Mouse (Mus musculus) small intestine, adult 2 months (tissue): ENCODE measurements around the gene Nck2.

Source experiments
- CTCF ChIP-seq: fragments of 200-500 bp; IDR thresholded peaks from 2 replicates; pipeline ENCODE4 v1.5.1; 2012; ENCODE audit warnings: low read depth, mild to moderate bottlenecking, control low read depth, inconsistent platforms, low read length, moderate library complexity, mixed read lengths; ENCODE audit not compliant: insufficient replicate concordance, insufficient read length; ENCODE audit errors: extremely low read depth
- POLR2A ChIP-seq: fragments of 200-500 bp; IDR thresholded peaks from 2 replicates; pipeline ENCODE4 v1.6.1; 2012; ENCODE audit warnings: low read depth, mild to moderate bottlenecking, control low read depth, inconsistent platforms, low read length, moderate library complexity

DNA sequence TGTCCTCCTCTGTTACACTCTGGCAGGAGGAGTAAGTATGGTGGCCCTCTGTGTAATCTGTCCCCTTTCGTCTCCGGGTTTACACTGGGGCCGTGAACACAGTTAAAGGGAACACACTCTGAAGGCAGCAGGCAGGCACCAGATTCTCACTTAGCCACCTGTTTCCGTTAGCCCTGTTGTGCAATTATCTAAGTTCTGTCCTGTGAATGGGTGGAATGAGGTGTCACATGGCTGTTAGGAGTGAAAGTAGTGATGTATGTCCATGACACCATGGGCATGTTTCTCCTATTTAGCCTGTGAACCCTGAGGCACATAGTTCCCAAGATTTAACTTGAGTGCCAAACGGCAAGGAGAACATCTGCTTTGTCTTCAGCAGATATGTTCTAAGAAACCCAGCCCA, 55.7 kb downstream of the Nck2 start:
- TF ChIP-seq POLR2A (no peak), CTCF (no peak)
